Mouse (Mus musculus) T-helper 1 cell (primary cell): ENCODE measurements around the gene Avpr1b.
"Not testable (repeated sequence)": the region's sequence is repeated elsewhere in the genome, so short reads cannot be mapped to it uniquely, and the experiment has no call there.

Experiments used
- in situ Hi-C: fragments of 300-600 bp; cut with MboI, MseI; formaldehyde crosslinking; loops from one replicate; pipeline ENCODE4 v1.15.1; 2025; ENCODE audit warnings: high pct_unique_total_duplicates

Gene Avpr1b

GRCm38 (mm10) chr1:131598905-131599304, at the start of gene Avpr1b:
Gene Avpr1b (plus strand): TSS chr1:131599239.
- in situ Hi-C loops: no loop called here

GRCm38 (mm10) chr1:131551956-131552355, 47.1 kb upstream of the Avpr1b start:
- in situ Hi-C loops: no loop called here

- in situ Hi-C loops: no loop called here
Observed at GRCm38 (mm10) chr1:131553428-131553827, 45.6 kb upstream of the Avpr1b start.

- in situ Hi-C loops: loop anchor here (5.0 kb wide), 1 partner anchor 263 kb away; no protein-coding TSS in a partner anchor
Observed at GRCm38 (mm10) chr1:131555042-131555812, 43.8 kb upstream of the Avpr1b start.

GRCm38 (mm10) chr1:131560500-131560899, 38.5 kb upstream of the Avpr1b start:
- in situ Hi-C loops: no loop called here

- in situ Hi-C loops: no loop called here
Observed at GRCm38 (mm10) chr1:131562081-131562480, 37.0 kb upstream of the Avpr1b start.

GRCm38 (mm10) chr1:131566056-131566455, 33.0 kb upstream of the Avpr1b start:
- in situ Hi-C loops: not testable (repeated sequence)

GRCm38 (mm10) chr1:131569721-131570120, 29.3 kb upstream of the Avpr1b start:
- in situ Hi-C loops: no loop called here

GRCm38 (mm10) chr1:131570391-131570790, 28.6 kb upstream of the Avpr1b start:
- in situ Hi-C loops: no loop called here

- in situ Hi-C loops: no loop called here
Observed at GRCm38 (mm10) chr1:131573721-131574120, 25.3 kb upstream of the Avpr1b start.

GRCm38 (mm10) chr1:131578943-131579680, 19.9 kb upstream of the Avpr1b start:
- in situ Hi-C loops: no loop called here

- in situ Hi-C loops: no loop called here
Observed at GRCm38 (mm10) chr1:131580389-131580788, 18.6 kb upstream of the Avpr1b start.

- in situ Hi-C loops: no loop called here
Observed at GRCm38 (mm10) chr1:131583598-131583997, 15.4 kb upstream of the Avpr1b start.

- in situ Hi-C loops: no loop called here
Observed at GRCm38 (mm10) chr1:131586836-131587235, 12.2 kb upstream of the Avpr1b start.

- in situ Hi-C loops: loop anchor here (5.0 kb wide), 1 partner anchor 162 kb away; no protein-coding TSS in a partner anchor
Observed at GRCm38 (mm10) chr1:131600314-131600713, 1.3 kb downstream of the Avpr1b start.

GRCm38 (mm10) chr1:131606719-131607118, 7.7 kb downstream of the Avpr1b start:
- in situ Hi-C loops: no loop called here

GRCm38 (mm10) chr1:131612556-131613155, 13.6 kb downstream of the Avpr1b start:
- in situ Hi-C loops: loop anchor here (5.0 to 10.0 kb wide), 2 partner anchors 52 to 95 kb away; no protein-coding TSS in a partner anchor

GRCm38 (mm10) chr1:131613361-131614133, 14.5 kb downstream of the Avpr1b start:
- in situ Hi-C loops: loop anchor here (5.0 to 10.0 kb wide), 2 partner anchors 51 to 94 kb away; no protein-coding TSS in a partner anchor

GRCm38 (mm10) chr1:131614641-131615040, 15.6 kb downstream of the Avpr1b start:
- in situ Hi-C loops: loop anchor here (5.0 to 10.0 kb wide), 2 partner anchors 50 to 93 kb away; no protein-coding TSS in a partner anchor

GRCm38 (mm10) chr1:131616131-131616530, 17.1 kb downstream of the Avpr1b start:
- in situ Hi-C loops: loop anchor here (10.0 kb wide), 1 partner anchor 49 kb away; no protein-coding TSS in a partner anchor
